Mouse (Mus musculus): ENCODE data around the gene Pon1. TPM values are rescaled to one million over a fixed set of nuclear protein-coding genes. Genes with fewer than 3 reads are reported as not detected.

Gene Pon1
- polyA plus RNA-seq (2014; fragmentation: Illumina TruSeq; extraction: RNeasy Lipid Tissue Mini Kit (QIAGEN cat#74804); ENCODE audit: low read depth, low replicate concordance), result 4,513 TPM

DNA sequence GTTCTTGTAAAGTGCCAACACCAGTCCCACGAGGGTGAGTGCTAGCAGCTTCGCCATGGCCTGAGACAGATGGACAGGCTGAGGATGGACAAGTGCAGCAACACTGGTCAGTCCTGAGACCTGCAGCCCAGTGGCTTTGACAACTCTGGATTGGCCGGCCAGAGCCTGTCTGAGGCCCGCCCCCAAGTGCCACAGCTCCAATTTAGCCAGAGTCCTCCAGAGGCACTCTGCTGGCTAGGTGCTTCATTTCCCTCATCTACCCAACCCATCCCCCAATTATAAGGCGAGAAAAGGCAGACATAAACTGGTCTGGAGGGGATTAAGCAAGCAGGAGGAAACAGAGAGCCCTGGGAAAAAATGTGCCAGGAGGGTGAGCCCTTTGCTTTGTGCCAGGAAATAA, at the start of gene Pon1:
TSS of gene Pon1 (minus strand) at position 254 of the 400 bp plus-strand sequence.

Other genes starting within 250 kb of the Pon1 start
- gene Pon3, start 62.3 kb upstream of the Pon1 start, polyA plus RNA-seq (2014; fragmentation: Illumina TruSeq; extraction: RNeasy Lipid Tissue Mini Kit (QIAGEN cat#74804); ENCODE audit: low read depth, low replicate concordance), result 153 TPM
- 54.0 TPM for gene Pon2, start 104.5 kb upstream of the Pon1 start, polyA plus RNA-seq (2014; fragmentation: Illumina TruSeq; extraction: RNeasy Lipid Tissue Mini Kit (QIAGEN cat#74804); ENCODE audit: low read depth, low replicate concordance)
- gene Asb4, start 189.4 kb upstream of the Pon1 start, polyA plus RNA-seq (2014; fragmentation: Illumina TruSeq; extraction: RNeasy Lipid Tissue Mini Kit (QIAGEN cat#74804); ENCODE audit: low read depth, low replicate concordance), result 0.50 TPM

Measured in liver, adult 10 weeks (tissue).